Mouse (Mus musculus): ENCODE measurements at regions not wholly inside any gene's neighbourhood (a gene's known extent, or its start where the extent isn't known, plus 50 kb on each side); places are given as distances from the start of the nearest gene placed in this dataset.

DNA sequence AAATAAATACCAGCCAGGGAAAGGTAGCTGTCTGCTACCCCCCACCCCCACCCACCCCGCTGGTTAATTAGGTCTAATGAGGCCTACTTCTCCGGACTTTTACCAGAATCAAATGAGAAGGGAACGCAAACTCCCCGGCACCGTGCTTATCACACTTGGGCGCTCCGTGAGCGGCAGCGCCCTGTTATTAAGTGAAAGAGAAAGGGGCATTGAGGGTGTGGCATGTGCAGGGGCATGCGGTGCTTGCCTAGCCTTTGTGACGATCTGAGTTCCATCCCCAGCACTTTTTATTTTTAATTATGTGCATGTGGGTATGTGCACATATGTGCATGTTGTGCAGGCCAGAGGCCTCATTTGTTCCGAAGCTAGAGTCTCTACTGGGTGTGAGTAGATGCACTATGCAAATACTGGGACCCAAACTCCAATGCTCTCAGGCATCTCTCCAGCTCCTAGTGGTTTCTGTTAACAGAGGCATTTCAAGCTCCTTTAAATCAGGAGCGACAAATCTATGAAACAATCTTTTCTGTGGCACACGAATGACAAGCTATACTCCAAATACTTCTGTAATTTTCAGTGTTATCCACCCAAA, 57.8 kb upstream of the Peli1 start:
- no peak for DNase-seq (ENCODE audit: low spot score in 2 of 2)

DNA sequence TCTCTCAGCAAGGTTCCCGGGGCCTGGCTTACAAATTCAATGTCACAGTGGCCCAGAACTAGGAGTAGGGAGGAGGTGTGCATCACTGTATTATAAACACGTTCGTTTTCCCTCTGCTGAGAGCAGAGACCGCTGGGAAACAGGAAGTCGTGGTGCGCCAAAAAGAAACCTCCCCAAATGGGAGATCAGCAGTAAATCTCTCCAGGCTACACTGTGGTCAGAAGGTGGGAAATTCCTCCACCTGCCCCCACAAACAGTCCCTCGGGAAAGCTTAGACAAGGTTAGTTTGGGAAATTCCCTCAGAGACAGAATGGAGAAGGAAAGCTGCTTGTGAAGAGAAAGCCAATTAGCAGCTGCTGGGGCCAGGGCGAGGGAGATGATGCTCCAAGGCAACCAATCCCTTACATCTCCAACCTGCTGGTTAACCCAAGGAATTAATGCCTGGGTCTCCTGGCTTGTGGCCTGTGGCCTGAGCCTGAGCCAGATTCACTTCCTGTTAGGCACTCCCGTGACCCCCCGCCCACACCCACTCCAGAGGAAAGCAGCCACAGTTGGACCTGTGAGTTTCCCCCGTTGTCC, 57.2 kb upstream of the Peli1 start:
- peak in 1 of 2 experiments; percentile 35 for DNase-seq (ENCODE audit: low spot score in 2 of 2)

DNA sequence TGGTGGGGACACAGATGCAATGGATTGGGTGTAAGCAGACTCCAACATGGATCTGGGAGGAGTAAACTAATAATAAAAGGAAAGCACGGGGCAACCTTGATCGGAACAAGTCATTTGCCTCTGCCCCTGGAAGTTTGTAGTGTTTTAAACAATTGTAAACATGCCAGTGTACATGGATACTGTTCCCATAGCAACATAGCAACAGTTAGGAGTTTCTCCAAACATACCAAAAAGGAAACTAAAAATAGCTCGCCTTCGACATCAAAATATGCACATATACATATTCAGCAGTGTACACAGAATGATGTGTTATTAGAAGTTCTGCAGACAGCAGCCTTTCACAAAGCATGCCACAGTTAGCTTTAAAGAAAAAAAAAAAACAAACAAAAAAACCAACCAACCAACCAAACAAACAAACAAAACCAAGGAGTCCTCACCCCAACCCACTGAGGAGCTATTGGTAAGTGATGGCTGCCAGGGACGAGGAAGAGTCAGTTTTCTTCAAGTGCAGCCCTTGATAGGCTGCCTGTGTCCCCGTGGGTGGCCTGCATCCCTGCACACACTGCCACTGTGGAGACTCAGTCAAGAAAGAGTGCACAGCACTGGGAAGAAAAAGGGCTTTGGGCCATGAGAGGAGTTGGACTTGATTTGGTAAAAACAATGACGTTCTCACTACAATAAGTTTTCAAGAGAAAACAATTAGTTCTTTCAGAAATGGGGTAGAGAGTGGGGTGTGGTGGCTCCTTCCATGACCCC, 54.8 kb upstream of the Peli1 start:
- no peak for DNase-seq (ENCODE audit: low spot score in 2 of 2)

DNA sequence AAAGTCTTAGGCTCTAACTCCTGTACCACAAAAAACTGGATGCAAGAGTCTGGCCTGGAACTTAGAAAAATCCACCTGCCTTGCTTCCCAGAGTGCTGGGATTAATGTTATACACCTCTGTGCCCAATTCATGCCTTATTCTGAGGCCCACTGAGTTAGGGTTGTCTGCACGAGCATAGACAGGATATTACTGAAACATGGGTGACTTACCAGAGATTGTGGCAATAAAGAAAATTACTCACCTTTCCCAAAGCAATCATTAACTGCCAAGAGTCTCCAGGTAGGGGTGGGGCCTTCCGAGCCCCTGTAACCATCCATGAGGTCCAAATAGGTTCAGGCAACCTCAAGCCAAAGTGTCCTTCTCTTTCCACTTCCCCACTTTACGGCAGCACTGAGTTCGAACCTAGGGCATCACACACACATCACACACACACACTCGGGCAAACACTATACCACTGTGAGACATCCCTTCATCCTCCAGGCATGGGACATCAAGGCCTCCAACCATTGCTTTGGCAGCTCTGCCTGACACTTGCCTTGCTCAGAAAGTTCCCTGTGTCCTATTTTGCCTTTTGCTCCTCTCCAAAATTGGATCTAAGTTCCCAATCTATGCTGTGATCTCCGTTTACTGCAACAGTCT, 53.7 kb upstream of the Peli1 start:
- DNase-seq (ENCODE audit: low spot score in 2 of 2) = no peak

DNA sequence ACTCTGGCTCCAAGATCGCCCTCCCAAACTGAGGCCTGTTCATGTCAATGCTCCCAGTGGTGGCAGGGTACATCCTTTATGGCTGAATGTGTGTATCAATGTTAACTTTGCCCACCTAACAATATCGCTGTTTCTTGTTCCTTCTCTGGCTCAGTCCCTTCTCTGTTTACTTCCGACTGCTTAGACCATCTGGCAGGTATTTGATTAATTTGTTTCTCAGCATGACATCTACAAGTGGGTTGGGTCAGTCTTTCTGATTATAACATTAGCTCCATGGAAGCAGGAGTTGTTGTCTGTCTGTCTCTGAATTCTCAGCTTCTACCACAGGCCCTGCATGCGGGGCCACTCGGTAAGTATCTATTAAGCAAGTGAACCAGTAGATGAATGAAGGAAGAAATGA, 49.9 kb upstream of the Peli1 start:
- no peak for DNase-seq (ENCODE audit: low spot score in 2 of 2)

Small RNAs in the stretch of these regions (microRNA-seq; reads per million reads assigned to microRNA genes)
- 0 reads per million in 2 experiments for gene Gm23681 (ENCODE audit: borderline number of aligned reads in 2 of 2)
